ENCODE assay signal across 16 mouse cellular contexts in genomic region chr10:92837045-92837444, GRCm38 (mm10).
"Had no signal": no experiment of that assay in that cellular context is flagged by ENCODE, and none has a peak within 500 bp of the region (broad histone marks: within the 10 kb centered on the region; RNA-seq: fewer than 3 reads in every experiment).

No protein-coding gene starts in this region.

- H3K9me3 ChIP-seq: limb, embryonic 10.5 days; limb, embryonic 13.5 days; liver, embryonic 12.5 days; liver, embryonic 15.5 days; lung, embryonic 15.5 days; megakaryocyte, embryonic 14.5 days had no signal

- H3K4me3 ChIP-seq: layer of hippocampus, adult 2 months; limb, embryonic 10.5 days; limb, embryonic 13.5 days; liver, embryonic 12.5 days; liver, embryonic 15.5 days; lung, embryonic 15.5 days; megakaryocyte, embryonic 14.5 days had no signal

- H3K27me3 ChIP-seq: limb, embryonic 13.5 days; liver, embryonic 12.5 days; liver, embryonic 15.5 days; lung, embryonic 15.5 days; megakaryocyte, embryonic 14.5 days had no signal

- H3K36me3 ChIP-seq: limb, embryonic 10.5 days; limb, embryonic 13.5 days; liver, embryonic 12.5 days; liver, embryonic 15.5 days; lung, embryonic 15.5 days had no signal

- DNase-seq: kidney, postnatal 25 days; liver; lung, adult 18-20 months; lung, postnatal 10 days; lung, postnatal 36 days; thymus, adult 18-20 months; thymus, postnatal 36 days had no signal

- H3K4me1 ChIP-seq: limb, embryonic 10.5 days; limb, embryonic 13.5 days; liver, embryonic 12.5 days; liver, embryonic 15.5 days; lung, embryonic 15.5 days; megakaryocyte, embryonic 14.5 days had no signal

- H3K4me2 ChIP-seq: limb, embryonic 13.5 days; liver, embryonic 12.5 days; liver, embryonic 15.5 days; lung, embryonic 15.5 days; midbrain, embryonic 11.5 days had no signal

- ATAC-seq: liver, embryonic 12.5 days had no signal

- H3K9ac ChIP-seq: limb, embryonic 13.5 days; liver, embryonic 12.5 days; liver, embryonic 15.5 days; lung, embryonic 15.5 days had no signal

- H3K27ac ChIP-seq: kidney, postnatal 0 days; layer of hippocampus, adult 2 months; limb, embryonic 10.5 days; limb, embryonic 13.5 days; liver, embryonic 12.5 days; liver, embryonic 15.5 days; lung, embryonic 15.5 days had no signal
